Mouse (Mus musculus) heart, embryonic 14.5 days (tissue): ENCODE measurements around the gene Tmem131l. TPM values are rescaled to one million over a fixed set of nuclear protein-coding genes. Genes with fewer than 3 reads are reported as not detected.

Source experiments
- ATAC-seq: fragments of 200-750 bp; cut with Nextera tagmentation; 2 replicates; pipeline ENCODE4 v1.8.0; 2017; ENCODE audit warnings: low read depth, moderate TSS enrichment; ENCODE audit not compliant: insufficient number of reproducible peaks, insufficient read depth, low FRiP score
- H3K27ac ChIP-seq, 2 experiments: fragments of 200-500 bp in 1 of 2; fragments of 300-500 bp in 1 of 2; sonication (generic) in 1 of 2; replicated peaks in 1 of 2; 2 replicates each; pipeline ENCODE4 v1.5.1; 2012 to 2014; ENCODE audit warnings: low read depth in 2 of 2, low read length in 2 of 2, control low read depth in 1 of 2, mild to moderate bottlenecking in 1 of 2, mixed read lengths in 1 of 2; ENCODE audit not compliant: control insufficient read depth in 1 of 2, insufficient read depth in 1 of 2
- H3K27me3 ChIP-seq: fragments of 300-500 bp; sonication (generic); 2 replicates; pipeline ENCODE4 v1.6.1; 2014; ENCODE audit warnings: mild to moderate bottlenecking, low read length, control low read depth; ENCODE audit not compliant: control insufficient read depth, insufficient read depth
- H3K36me3 ChIP-seq: fragments of 300-500 bp; sonication (generic); 2 replicates; pipeline ENCODE4 v1.6.1; 2014; ENCODE audit warnings: mild to moderate bottlenecking, control low read depth, low read length, mixed read lengths; ENCODE audit not compliant: control insufficient read depth, insufficient read depth
- H3K4me1 ChIP-seq, 2 experiments: fragments of 200-500 bp in 1 of 2; fragments of 300-500 bp in 1 of 2; sonication (generic) in 1 of 2; 2 replicates each; pipeline ENCODE4 v1.6.1; 2012 to 2014; ENCODE audit warnings: low read length in 2 of 2, control low read depth in 1 of 2, mixed read lengths in 1 of 2; ENCODE audit not compliant: control insufficient read depth in 2 of 2, insufficient read depth in 2 of 2
- H3K4me2 ChIP-seq: fragments of 300-500 bp; sonication (generic); 2 replicates; pipeline ENCODE4 v1.6.1; 2014; ENCODE audit warnings: mild to moderate bottlenecking, low read length
- H3K4me3 ChIP-seq, 2 experiments: fragments of 200-500 bp in 1 of 2; fragments of 300-500 bp in 1 of 2; sonication (generic) in 1 of 2; 2 replicates each; pipeline ENCODE4 v1.5.1; 2012 to 2014; ENCODE audit warnings: low read length in 2 of 2, mild to moderate bottlenecking in 2 of 2, control low read depth in 1 of 2, low read depth in 1 of 2, moderate library complexity in 1 of 2; ENCODE audit not compliant: control insufficient read depth in 1 of 2, insufficient read depth in 1 of 2
- H3K9ac ChIP-seq: fragments of 300-500 bp; sonication (generic); 2 replicates; pipeline ENCODE4 v1.6.1; 2014; ENCODE audit warnings: mild to moderate bottlenecking, low read length
- H3K9me3 ChIP-seq: fragments of 300-500 bp; sonication (generic); 2 replicates; pipeline ENCODE4 v1.6.1; 2016; ENCODE audit warnings: low read length, control low read depth; ENCODE audit not compliant: control insufficient read depth
- WGBS: fragments of 180-500 bp; shearing (Covaris S2); extraction: QIAGEN DNeasy Blood & Tissue Kit; methylation state at CpG from one replicate; pipeline ENCODE4 v1.1.7; 2014; 5-methylcytosine and 5-hydroxymethylcytosine counted together
- polyA plus RNA-seq: library from polyadenylated mRNA; unstranded; fragments of >200 nt; fragmentation: Nextera tagmentation; extraction: Ambion mirVana; gene quantifications from 2 replicates; pipeline ENCODE4 v1.2.1, GENCODE M21; 2014

The Tmem131l gene
- polyA plus RNA-seq, 1 experiment from 2014 or later, result 30.6 TPM

DNA sequence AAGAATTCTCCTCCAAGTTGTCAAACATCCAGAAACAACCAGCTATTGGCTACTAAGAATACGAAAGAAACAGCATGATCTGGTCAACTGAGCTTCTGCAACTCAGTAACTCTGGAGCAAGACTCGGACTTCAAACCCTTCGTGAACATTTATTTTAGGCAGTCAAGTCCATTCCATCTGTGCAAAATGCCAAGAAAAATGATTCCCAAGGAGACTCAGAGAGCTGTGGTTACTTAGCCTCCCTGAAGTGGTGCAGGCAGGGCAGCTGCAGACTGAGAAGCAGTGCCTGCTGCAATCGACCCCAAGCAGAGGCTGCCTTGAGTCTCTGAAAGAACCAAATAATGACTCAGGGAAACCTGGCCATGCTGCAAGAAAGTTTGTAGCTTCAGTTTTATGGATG, 98.1 kb downstream of the Tmem131l start:
- no peak overlapping the region for H3K27ac ChIP-seq
- H3K36me3 ChIP-seq, result peaks cover 44% of the 10 kb centered on the region
- H3K4me1 ChIP-seq, result no peaks in the 10 kb centered on the region
- no peak overlapping the region for H3K4me3 ChIP-seq
- H3K9me3 ChIP-seq, result no peaks in the 10 kb centered on the region
- H3K9ac ChIP-seq, result no peak overlapping the region
- no peaks in the 10 kb centered on the region for H3K27me3 ChIP-seq
- no peak for ATAC-seq
- 85% methylated on average over 4 of the region's 4 CpGs for WGBS
- H3K4me2 ChIP-seq, result no peak overlapping the region

DNA sequence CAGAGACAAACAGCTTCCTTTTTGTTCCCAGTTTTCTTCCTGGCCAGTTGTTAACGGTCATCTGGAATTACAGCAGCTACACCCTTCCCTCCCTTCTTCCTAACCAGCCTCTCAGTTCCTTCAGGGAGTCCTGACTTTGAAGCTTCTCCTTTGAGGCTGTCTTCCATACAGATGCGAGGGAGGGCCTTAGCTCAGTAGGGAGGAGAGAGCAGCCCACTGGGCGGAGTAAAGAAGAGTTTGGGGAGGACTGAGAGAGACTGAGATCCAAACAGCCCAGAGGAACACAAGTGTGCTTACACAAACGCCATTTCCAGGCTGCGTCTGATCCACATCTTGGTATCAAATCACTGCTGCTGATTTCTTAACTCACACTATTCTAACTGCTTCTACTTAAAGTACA, 101.1 kb downstream of the Tmem131l start:
- Histone ChIP-seq H3K4me1 (no peaks in the 10 kb centered on the region), H3K9ac (no peak overlapping the region), H3K4me3 (no peak overlapping the region), H3K27ac (no peak overlapping the region), H3K4me2 (no peak overlapping the region), H3K9me3 (no peaks in the 10 kb centered on the region), H3K27me3 (no peaks in the 10 kb centered on the region), H3K36me3 (peaks cover 61% of the 10 kb centered on the region)
- no peak for ATAC-seq
- WGBS, result 55% methylated on average over 5 of the region's 5 CpGs

GRCm38 (mm10) chr3:83934514-83934913, 105.5 kb downstream of the Tmem131l start:
- H3K4me3 ChIP-seq, result no peak overlapping the region
- ATAC-seq, result no peak
- no peak overlapping the region for H3K9ac ChIP-seq
- H3K27ac ChIP-seq, result no peak overlapping the region
- 94% methylated on average over 10 of the region's 10 CpGs for WGBS
- H3K27me3 ChIP-seq, result no peaks in the 10 kb centered on the region
- no peak overlapping the region for H3K4me2 ChIP-seq
- H3K9me3 ChIP-seq, result no peaks in the 10 kb centered on the region
- no peaks in the 10 kb centered on the region for H3K4me1 ChIP-seq
- peaks cover 78% of the 10 kb centered on the region for H3K36me3 ChIP-seq

DNA sequence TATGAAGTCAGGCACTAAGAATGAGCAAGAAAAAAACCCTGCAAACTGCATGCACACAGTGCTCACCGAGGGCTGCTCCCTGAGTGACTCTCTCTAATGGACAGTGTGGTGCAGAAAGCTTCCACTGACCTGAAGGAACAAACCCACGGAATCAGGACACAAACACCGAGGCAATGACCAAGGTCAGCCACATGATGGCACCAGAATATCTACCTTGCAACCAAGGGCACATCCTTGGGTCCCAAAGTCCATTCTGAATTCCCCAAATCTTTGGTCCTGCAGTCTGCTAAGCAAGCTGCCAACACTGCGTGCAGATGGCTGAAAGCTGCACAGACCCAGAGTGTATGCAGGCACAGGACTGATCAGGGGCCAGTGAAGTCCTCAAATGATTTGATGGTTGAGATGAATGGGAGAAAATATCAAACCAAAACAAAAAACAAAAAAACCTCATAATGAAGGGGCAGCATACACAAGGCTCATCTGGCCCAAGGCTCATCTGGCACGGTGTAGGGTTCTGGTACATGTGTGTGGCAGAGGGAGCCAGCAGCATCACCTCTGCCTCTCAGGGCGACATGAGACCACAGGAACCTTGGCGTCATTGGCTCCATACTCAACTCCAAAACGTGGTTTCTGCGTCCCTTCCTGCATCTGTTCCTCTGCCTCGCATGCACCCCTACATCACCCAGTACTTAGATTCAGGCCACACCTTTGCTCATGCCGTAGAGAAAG, 124.0 kb downstream of the Tmem131l start:
- no peak for ATAC-seq
- Histone ChIP-seq H3K9me3 (no peaks in the 10 kb centered on the region), H3K4me1 (no peaks in the 10 kb centered on the region), H3K27me3 (no peaks in the 10 kb centered on the region), H3K9ac (no peak overlapping the region), H3K27ac (no peak overlapping the region), H3K4me3 (no peak overlapping the region), H3K4me2 (no peak overlapping the region), H3K36me3 (peaks cover 77% of the 10 kb centered on the region)
- WGBS, result 70% methylated on average over 11 of the region's 11 CpGs

DNA sequence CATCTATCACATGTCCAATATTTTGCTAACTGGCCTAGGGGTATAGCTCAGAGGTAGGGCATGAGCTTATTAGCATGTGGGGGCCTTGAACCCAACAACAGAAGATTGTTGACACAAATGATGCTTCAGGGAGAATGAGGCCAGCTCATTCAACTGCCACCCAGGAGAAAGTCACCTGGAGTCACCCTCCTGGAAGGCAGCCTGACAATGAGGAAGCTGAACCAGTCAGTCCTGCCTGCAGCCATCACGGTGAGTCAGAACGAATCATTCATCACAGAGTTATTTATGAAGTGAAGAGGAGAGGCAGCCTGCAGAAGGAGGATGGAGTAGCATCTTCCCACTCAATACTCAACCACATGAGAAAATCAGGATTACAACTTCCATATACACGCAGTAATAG, 124.9 kb downstream of the Tmem131l start:
- H3K9ac ChIP-seq, result no peak overlapping the region
- peaks cover 77% of the 10 kb centered on the region for H3K36me3 ChIP-seq
- no peak for ATAC-seq
- 81% methylated on average over 3 of the region's 3 CpGs for WGBS
- H3K4me3 ChIP-seq, result no peak overlapping the region
- no peak overlapping the region for H3K27ac ChIP-seq
- H3K4me2 ChIP-seq, result no peak overlapping the region
- H3K4me1 ChIP-seq, result no peaks in the 10 kb centered on the region
- H3K9me3 ChIP-seq, result no peaks in the 10 kb centered on the region
- no peaks in the 10 kb centered on the region for H3K27me3 ChIP-seq

- Histone ChIP-seq H3K27me3 (no peaks in the 10 kb centered on the region), H3K27ac (no peak overlapping the region), H3K4me3 (no peak overlapping the region), H3K36me3 (peaks cover 64% of the 10 kb centered on the region), H3K4me1 (no peaks in the 10 kb centered on the region), H3K9me3 (no peaks in the 10 kb centered on the region), H3K4me2 (no peak overlapping the region), H3K9ac (no peak overlapping the region)
- WGBS, result 93% methylated on average over 5 of the region's 5 CpGs
- no peak for ATAC-seq
Measured at GRCm38 (mm10) chr3:83910707-83911106, 129.3 kb downstream of the Tmem131l start.

DNA sequence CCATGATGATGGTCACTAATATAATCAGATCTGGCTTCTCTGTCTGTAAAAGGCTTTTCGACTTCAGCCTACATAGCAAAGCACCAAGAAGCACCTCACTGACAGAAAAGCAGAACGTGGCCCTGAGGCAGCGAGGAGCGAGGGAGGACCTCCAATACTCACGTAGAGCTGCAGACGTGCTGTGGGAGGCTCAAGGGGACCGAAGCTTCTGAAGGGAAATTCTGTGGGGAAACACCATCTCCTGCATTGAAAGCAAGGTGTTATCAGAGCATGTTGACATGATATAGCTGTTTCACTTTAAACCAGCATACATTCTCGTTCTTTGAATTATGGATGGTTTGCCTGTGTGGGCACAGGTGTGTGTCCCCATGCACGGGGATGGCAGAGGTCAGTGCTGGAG, 133.8 kb downstream of the Tmem131l start:
- Histone ChIP-seq H3K36me3 (peaks cover 85% of the 10 kb centered on the region), H3K4me3 (no peak overlapping the region), H3K9ac (no peak overlapping the region), H3K4me1 (peaks cover 8 to 14% of the 10 kb centered on the region in 2 experiments), H3K4me2 (no peak overlapping the region), H3K27ac (no peak overlapping the region), H3K9me3 (no peaks in the 10 kb centered on the region), H3K27me3 (no peaks in the 10 kb centered on the region)
- no peak for ATAC-seq
- 94% methylated on average over 9 of the region's 9 CpGs for WGBS

DNA sequence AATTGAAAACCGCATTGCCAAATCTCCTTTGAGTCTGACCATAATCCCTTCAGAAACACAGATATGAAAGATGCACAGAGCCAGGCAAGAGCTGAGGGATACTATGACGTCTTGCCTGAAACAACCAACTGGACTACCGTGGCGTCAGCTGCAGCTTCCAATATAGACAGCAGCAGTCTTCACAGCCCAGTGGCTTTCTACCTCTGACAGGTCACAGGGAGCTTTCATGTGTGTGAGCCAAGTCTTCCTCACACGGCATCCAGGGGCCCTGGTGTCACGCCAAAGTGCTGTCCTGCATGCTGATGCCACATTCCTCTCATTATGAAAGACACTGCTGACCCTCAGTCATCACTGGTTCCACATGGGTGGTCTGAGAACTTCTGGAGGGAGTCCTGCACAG, 134.8 kb downstream of the Tmem131l start:
- ATAC-seq, result no peak
- Histone ChIP-seq H3K4me3 (no peak overlapping the region), H3K9ac (no peak overlapping the region), H3K27ac (peak overlapping the region in 1 of 2 experiments; percentile 72; a peak in 1 of 4 replicates), H3K4me2 (no peak overlapping the region), H3K9me3 (no peaks in the 10 kb centered on the region), H3K4me1 (peaks cover 8 to 18% of the 10 kb centered on the region in 2 experiments), H3K36me3 (peaks cover 85% of the 10 kb centered on the region), H3K27me3 (no peaks in the 10 kb centered on the region)
- 84% methylated on average over 6 of the region's 6 CpGs for WGBS
